Mouse (Mus musculus) liver (tissue): ENCODE results near the gene Elac2.

Experiments
- DNase-seq: peaks from one replicate; pipeline ENCODE4 v3.0.0-alpha.2; 2020; ENCODE audit warnings: mixed read lengths

The Elac2 gene

DNA sequence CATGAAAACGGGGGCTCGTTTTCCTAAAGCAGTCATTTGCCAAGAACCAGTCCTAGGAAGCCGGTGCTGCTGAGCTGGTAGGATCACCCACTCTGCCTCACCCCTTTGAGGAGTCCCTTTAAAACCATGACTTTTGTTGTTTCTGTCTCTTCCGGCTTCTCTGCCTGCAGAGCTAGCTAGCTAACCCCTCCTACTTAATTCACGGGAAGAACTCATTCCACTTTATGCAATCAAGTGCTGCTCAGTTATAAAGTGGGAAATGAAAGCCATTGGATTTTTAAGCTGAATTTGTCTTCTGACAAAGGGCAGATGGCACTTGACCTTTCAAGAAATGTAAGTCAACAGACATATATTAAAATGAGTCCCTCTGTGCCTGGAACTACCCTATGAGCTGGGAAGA is 49.2 kb downstream of the Elac2 start:
- DNase-seq = no peak

DNA sequence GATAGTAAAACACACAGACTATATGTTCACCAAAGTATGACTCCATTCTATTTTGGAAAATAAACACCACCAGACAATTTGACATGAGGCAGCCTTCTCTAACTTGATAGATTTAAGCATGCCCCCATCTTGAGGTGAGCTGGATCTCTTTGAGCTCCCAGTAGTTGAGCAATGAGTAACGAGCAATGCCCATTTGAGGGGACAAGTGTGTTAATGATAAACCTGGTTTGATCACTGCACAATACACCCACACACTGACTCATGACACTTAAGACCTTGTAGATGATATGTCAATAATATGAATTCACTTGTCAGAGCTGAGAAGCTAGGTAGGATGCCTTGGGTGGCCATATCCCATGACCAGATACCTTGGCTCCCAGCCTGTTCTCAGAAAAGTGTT is 51.4 kb downstream of the Elac2 start:
- DNase-seq = no peak

DNA sequence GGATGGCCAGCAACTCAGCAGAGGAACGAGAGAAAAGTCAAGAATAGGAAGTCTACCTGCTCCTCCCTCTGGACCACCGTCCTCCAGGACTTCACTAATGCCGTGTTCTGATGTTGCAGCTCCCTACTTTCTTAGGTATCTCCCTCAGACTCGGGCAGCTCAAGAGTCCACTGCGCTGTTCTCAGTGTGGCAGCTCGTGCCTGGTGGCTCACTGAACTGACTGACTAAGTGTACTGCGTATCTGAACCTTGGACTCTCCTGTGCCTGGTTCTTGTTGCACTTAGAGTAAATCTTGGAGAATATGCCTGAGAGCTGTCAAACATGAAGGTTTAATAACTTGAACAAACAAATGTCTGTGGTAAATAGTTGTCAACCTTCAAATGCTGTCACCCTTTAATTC is 53.4 kb downstream of the Elac2 start:
- no peak for DNase-seq

GRCm38 (mm10) chr11:65038996-65039395 is 60.2 kb downstream of the Elac2 start:
- DNase-seq = no peak

- no peak for DNase-seq
These were observed 60.8 kb downstream of the Elac2 start for GRCm38 (mm10) chr11:65039517-65040095.

GRCm38 (mm10) chr11:65040556-65040955 is 61.7 kb downstream of the Elac2 start:
- DNase-seq = no peak

GRCm38 (mm10) chr11:65049090-65049489 is 70.3 kb downstream of the Elac2 start:
- DNase-seq = no peak

- DNase-seq = no peak
These were observed 72.0 kb downstream of the Elac2 start for GRCm38 (mm10) chr11:65050819-65051218.
